Mouse (Mus musculus): ENCODE measurements around the gene Cald1. TPM values are rescaled to one million over a fixed set of nuclear protein-coding genes. Genes with fewer than 3 reads are reported as not detected.

Cald1 gene
- polyA plus RNA-seq, 1 experiment from 2014 or later: 233 TPM

- Histone ChIP-seq H3K4me2 (ENCODE audit: low read length) (no peak overlapping the region), H3K27ac (0 out of 2 replicates have a peak overlapping the region, but pooled peaks have one; percentile 0), H3K27me3 (ENCODE audit: insufficient read depth, low read length) (no peaks in the 10 kb centered on the region), H3K36me3 (ENCODE audit: insufficient read depth, low read length) (no peaks in the 10 kb centered on the region), H3K9me3 (replicated peaks; ENCODE audit: low read length) (no peaks in the 10 kb centered on the region), H3K4me3 (replicated peaks; ENCODE audit: low read depth, low read length) (no peak overlapping the region), H3K9ac (ENCODE audit: low read depth, low read length) (no peak overlapping the region), H3K4me1 (replicated peaks; ENCODE audit: insufficient read depth, low read length) (peaks cover 21% of the 10 kb centered on the region; the same call in 1 of the 2 replicates)
- 84% methylated on average over 3 of the region's 3 CpGs for WGBS
- TF ChIP-seq CTCF (IDR thresholded peaks at IDR 0.05; ENCODE audit: low read depth): no peak
- no peak for ATAC-seq (replicated peaks; ENCODE audit: low FRiP score, low read depth)
- no peak for DNase-seq (ENCODE audit: low spot score)
Observed at GRCm38 (mm10) chr6:34608603-34609002, 10.3 kb downstream of the Cald1 start.

GRCm38 (mm10) chr6:34609892-34610829 is 11.9 kb downstream of the Cald1 start:
- peak; percentile 84 for DNase-seq (ENCODE audit: low spot score)
- Histone ChIP-seq H3K27me3 (ENCODE audit: insufficient read depth, low read length) (no peaks in the 10 kb centered on the region), H3K27ac (peak overlapping the region; percentile 73), H3K4me3 (replicated peaks; ENCODE audit: low read depth, low read length) (no peak overlapping the region), H3K9ac (ENCODE audit: low read depth, low read length) (no peak overlapping the region), H3K4me1 (replicated peaks; ENCODE audit: insufficient read depth, low read length) (0 out of 2 replicates have a peak, but pooled peaks cover 14% of the 10 kb centered on the region), H3K9me3 (replicated peaks; ENCODE audit: low read length) (no peaks in the 10 kb centered on the region), H3K4me2 (ENCODE audit: low read length) (peak overlapping the region; percentile 42), H3K36me3 (ENCODE audit: insufficient read depth, low read length) (no peaks in the 10 kb centered on the region)
- no peak for TF ChIP-seq CTCF (IDR thresholded peaks at IDR 0.05; ENCODE audit: low read depth)
- WGBS: 30% methylated on average over 24 of the region's 24 CpGs
- ATAC-seq (replicated peaks; ENCODE audit: low FRiP score, low read depth): peak; percentile 66; the same call in 1 of the 2 replicates

DNA sequence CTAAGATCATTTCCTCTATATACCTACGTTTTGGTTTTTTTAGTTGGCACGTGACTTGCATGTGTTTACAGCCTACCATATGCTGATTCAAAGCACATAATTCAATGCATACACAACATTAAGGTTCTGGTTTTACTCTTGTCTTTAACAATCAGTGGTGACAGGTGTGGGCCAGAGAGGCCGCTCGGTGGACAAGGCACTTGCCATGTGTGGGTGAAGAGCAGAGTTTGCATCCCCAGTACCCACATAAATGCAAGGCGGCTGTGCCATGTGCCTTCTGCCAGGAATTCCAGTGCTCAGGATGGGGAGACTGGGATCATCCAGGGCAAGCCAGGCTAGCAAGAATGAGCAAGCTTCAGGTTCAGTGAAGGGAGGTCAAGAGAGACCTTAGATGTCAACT is 14.8 kb downstream of the Cald1 start:
- no peak for DNase-seq (ENCODE audit: low spot score)

GRCm38 (mm10) chr6:34615419-34615818 is 17.1 kb downstream of the Cald1 start:
- Histone ChIP-seq H3K4me3 (replicated peaks; ENCODE audit: low read depth, low read length) (no peak overlapping the region), H3K4me1 (replicated peaks; ENCODE audit: insufficient read depth, low read length) (no peaks in the 10 kb centered on the region; the same call in 1 of the 2 replicates), H3K27ac (no peak overlapping the region), H3K4me2 (ENCODE audit: low read length) (no peak overlapping the region), H3K27me3 (ENCODE audit: insufficient read depth, low read length) (no peaks in the 10 kb centered on the region), H3K9me3 (replicated peaks; ENCODE audit: low read length) (no peaks in the 10 kb centered on the region), H3K36me3 (ENCODE audit: insufficient read depth, low read length) (no peaks in the 10 kb centered on the region), H3K9ac (ENCODE audit: low read depth, low read length) (no peak overlapping the region)
- TF ChIP-seq CTCF (IDR thresholded peaks at IDR 0.05; ENCODE audit: low read depth): no peak
- DNase-seq (ENCODE audit: low spot score): no peak
- no peak for ATAC-seq (replicated peaks; ENCODE audit: low FRiP score, low read depth)
- WGBS: 74% methylated on average over 3 of the region's 3 CpGs

More for the DNA sequence above, 14.8 kb downstream of the Cald1 start:
- H3K4me3 ChIP-seq (replicated peaks; ENCODE audit: low read depth, low read length): no peak overlapping the region
- no peak for TF ChIP-seq CTCF (IDR thresholded peaks at IDR 0.05; ENCODE audit: low read depth)
- H3K4me2 ChIP-seq (ENCODE audit: low read length): no peak overlapping the region
- ATAC-seq (replicated peaks; ENCODE audit: low FRiP score, low read depth): no peak
- H3K36me3 ChIP-seq (ENCODE audit: insufficient read depth, low read length): no peaks in the 10 kb centered on the region
- H3K27ac ChIP-seq: no peak overlapping the region
- H3K4me1 ChIP-seq (replicated peaks; ENCODE audit: insufficient read depth, low read length): 0 out of 2 replicates have a peak, but pooled peaks cover 11% of the 10 kb centered on the region
- no peaks in the 10 kb centered on the region for H3K9me3 ChIP-seq (replicated peaks; ENCODE audit: low read length)
- no peaks in the 10 kb centered on the region for H3K27me3 ChIP-seq (ENCODE audit: insufficient read depth, low read length)
- no peak overlapping the region for H3K9ac ChIP-seq (ENCODE audit: low read depth, low read length)
- 85% methylated on average over 5 of the region's 5 CpGs for WGBS

- Histone ChIP-seq H3K4me2 (ENCODE audit: low read length) (no peak overlapping the region), H3K27me3 (ENCODE audit: insufficient read depth, low read length) (no peaks in the 10 kb centered on the region), H3K4me3 (replicated peaks; ENCODE audit: low read depth, low read length) (no peak overlapping the region), H3K9ac (ENCODE audit: low read depth, low read length) (no peak overlapping the region), H3K27ac (no peak overlapping the region), H3K9me3 (replicated peaks; ENCODE audit: low read length) (no peaks in the 10 kb centered on the region), H3K36me3 (ENCODE audit: insufficient read depth, low read length) (no peaks in the 10 kb centered on the region), H3K4me1 (replicated peaks; ENCODE audit: insufficient read depth, low read length) (no peaks in the 10 kb centered on the region; the same call in 1 of the 2 replicates)
- no peak for TF ChIP-seq CTCF (IDR thresholded peaks at IDR 0.05; ENCODE audit: low read depth)
- 73% methylated on average over 2 of the region's 2 CpGs for WGBS
- DNase-seq (ENCODE audit: low spot score) (no peak), ATAC-seq (replicated peaks; ENCODE audit: low FRiP score, low read depth) (no peak)
Observed at GRCm38 (mm10) chr6:34619494-34619893, 21.2 kb downstream of the Cald1 start.

DNA sequence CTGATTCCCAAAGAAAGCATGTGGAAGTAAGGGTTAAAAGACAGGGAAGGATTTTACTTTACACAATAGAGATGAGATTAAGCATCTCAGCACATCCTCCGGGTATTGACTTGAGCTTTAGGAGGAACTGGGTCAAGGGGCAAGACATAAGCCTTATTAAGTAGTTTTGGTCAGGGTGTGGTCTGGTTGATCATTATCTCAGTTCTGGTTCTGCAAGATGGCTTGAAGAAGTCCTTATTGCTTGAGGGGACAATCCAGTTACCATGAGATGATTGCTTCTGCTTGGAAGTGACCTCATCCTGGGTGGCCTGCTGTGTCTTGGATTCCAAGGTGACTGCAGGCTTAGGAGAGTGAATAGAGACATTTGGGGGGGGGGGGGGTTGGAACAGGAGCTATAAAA is 21.9 kb downstream of the Cald1 start:
- no peak overlapping the region for H3K27ac ChIP-seq
- no peaks in the 10 kb centered on the region; the same call in 1 of the 2 replicates for H3K4me1 ChIP-seq (replicated peaks; ENCODE audit: insufficient read depth, low read length)
- no peak for TF ChIP-seq CTCF (IDR thresholded peaks at IDR 0.05; ENCODE audit: low read depth)
- no peaks in the 10 kb centered on the region for H3K9me3 ChIP-seq (replicated peaks; ENCODE audit: low read length)
- H3K9ac ChIP-seq (ENCODE audit: low read depth, low read length): no peak overlapping the region
- H3K27me3 ChIP-seq (ENCODE audit: insufficient read depth, low read length): no peaks in the 10 kb centered on the region
- ATAC-seq (replicated peaks; ENCODE audit: low FRiP score, low read depth): no peak
- no peak overlapping the region for H3K4me3 ChIP-seq (replicated peaks; ENCODE audit: low read depth, low read length)
- no peak overlapping the region for H3K4me2 ChIP-seq (ENCODE audit: low read length)
- DNase-seq (ENCODE audit: low spot score): no peak
- H3K36me3 ChIP-seq (ENCODE audit: insufficient read depth, low read length): no peaks in the 10 kb centered on the region
- WGBS: 49% methylated on average over 1 of the region's 1 CpGs
